Mouse (Mus musculus) hindbrain, embryonic 12.5 days (tissue): ENCODE measurements at regions not wholly inside any gene's neighbourhood (a gene's known extent, or its start where the extent isn't known, plus 50 kb on each side); places are given as distances from the start of the nearest gene placed in this dataset.

Source experiments
- ATAC-seq: fragments of 200-750 bp; cut with Nextera tagmentation; 2 replicates; pipeline ENCODE4 v1.8.0; 2017; ENCODE audit warnings: moderate TSS enrichment; ENCODE audit not compliant: low FRiP score
- H3K27ac ChIP-seq: fragments of 300-500 bp; sonication (generic); 2 replicates; pipeline ENCODE4 v1.5.1; 2016; ENCODE audit warnings: mild to moderate bottlenecking
- H3K27me3 ChIP-seq: fragments of 300-500 bp; sonication (generic); 2 replicates; pipeline ENCODE4 v1.6.1; 2016; ENCODE audit warnings: mild to moderate bottlenecking
- H3K36me3 ChIP-seq: fragments of 300-500 bp; sonication (generic); 2 replicates; pipeline ENCODE4 v1.6.1; 2016; ENCODE audit warnings: mild to moderate bottlenecking
- H3K4me1 ChIP-seq: fragments of 300-500 bp; sonication (generic); 2 replicates; pipeline ENCODE4 v1.6.1; 2016
- H3K4me2 ChIP-seq: fragments of 300-500 bp; sonication (generic); replicated peaks from 2 replicates; pipeline ENCODE4 v1.6.1; 2016; ENCODE audit warnings: mild to moderate bottlenecking
- H3K4me3 ChIP-seq: fragments of 300-500 bp; sonication (generic); 2 replicates; pipeline ENCODE4 v1.5.1; 2016; ENCODE audit warnings: mild to moderate bottlenecking
- H3K9ac ChIP-seq: fragments of 300-500 bp; sonication (generic); 2 replicates; pipeline ENCODE4 v1.6.1; 2016; ENCODE audit warnings: mild to moderate bottlenecking, moderate library complexity
- H3K9me3 ChIP-seq: fragments of 300-500 bp; sonication (generic); replicated peaks from 2 replicates; pipeline ENCODE4 v1.6.1; 2016; ENCODE audit warnings: mild to moderate bottlenecking
- WGBS: fragments of 180-500 bp; shearing (Covaris S2); methylation state at CpG from one replicate; pipeline ENCODE4 v1.1.7; 2016; 5-methylcytosine and 5-hydroxymethylcytosine counted together

DNA sequence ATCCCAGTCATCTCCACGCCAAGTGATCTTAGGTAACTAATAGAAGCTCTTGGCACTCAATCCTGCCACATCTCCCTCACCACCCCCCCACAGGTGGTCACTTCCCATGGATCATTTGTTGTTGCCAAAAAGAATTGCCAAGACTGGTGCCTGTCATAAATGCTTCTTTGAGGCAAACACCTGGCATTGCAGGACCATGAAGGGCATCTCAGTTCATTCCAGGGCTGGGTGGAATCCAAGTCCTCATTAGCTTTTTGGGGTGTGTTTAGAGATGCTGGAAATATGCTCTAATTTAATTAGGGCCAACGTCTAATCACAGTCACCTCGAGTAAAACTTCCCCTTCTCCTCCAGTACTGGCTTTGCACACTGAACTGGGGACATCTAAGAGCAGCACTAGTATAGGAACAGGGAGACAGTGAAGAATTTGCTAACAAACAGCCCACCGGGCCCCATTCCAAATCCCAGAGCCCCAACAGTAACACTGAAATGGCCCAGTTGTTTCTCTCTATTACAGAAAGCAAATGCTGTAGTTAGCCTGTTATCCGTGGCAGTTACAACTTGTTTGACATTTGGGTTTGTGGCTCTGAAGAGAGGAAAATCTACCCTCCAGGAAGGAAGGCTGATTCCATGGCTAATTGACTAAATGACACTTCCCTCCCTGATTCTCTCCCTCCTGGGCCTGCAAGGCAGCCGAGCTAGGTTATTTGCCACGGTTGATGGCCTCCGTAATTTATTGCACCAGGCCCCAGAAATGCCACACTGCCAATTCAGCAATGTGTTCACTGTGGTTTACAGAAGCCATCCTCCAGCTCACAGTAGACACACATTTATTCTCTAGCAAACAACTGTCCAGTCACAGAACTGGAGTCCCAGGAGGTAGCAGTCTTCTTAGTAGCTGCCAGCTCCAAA is 164.2 kb upstream of the Bdnf start:
- H3K4me2 ChIP-seq: no peak overlapping the region
- peak; percentile 84 for ATAC-seq
- peak overlapping the region; percentile 19; the same call in 1 of the 2 replicates for H3K27ac ChIP-seq
- H3K9ac ChIP-seq: no peak overlapping the region
- H3K4me1 ChIP-seq: peaks cover 8% of the 10 kb centered on the region; the same call in 1 of the 2 replicates
- no peaks in the 10 kb centered on the region for H3K36me3 ChIP-seq
- H3K27me3 ChIP-seq: no peaks in the 10 kb centered on the region
- 55% methylated on average over 8 of the region's 8 CpGs for WGBS
- no peaks in the 10 kb centered on the region for H3K9me3 ChIP-seq
- H3K4me3 ChIP-seq: no peak overlapping the region

GRCm38 (mm10) chr2:109511142-109511541 is 163.4 kb upstream of the Bdnf start:
- no peak for ATAC-seq
- no peaks in the 10 kb centered on the region for H3K9me3 ChIP-seq
- H3K27me3 ChIP-seq: no peaks in the 10 kb centered on the region
- no peak overlapping the region for H3K4me3 ChIP-seq
- peaks cover 8% of the 10 kb centered on the region; the same call in 1 of the 2 replicates for H3K4me1 ChIP-seq
- H3K36me3 ChIP-seq: no peaks in the 10 kb centered on the region
- WGBS: 83% methylated on average over 4 of the region's 4 CpGs
- H3K9ac ChIP-seq: no peak overlapping the region
- H3K27ac ChIP-seq: no peak overlapping the region
- no peak overlapping the region for H3K4me2 ChIP-seq

DNA sequence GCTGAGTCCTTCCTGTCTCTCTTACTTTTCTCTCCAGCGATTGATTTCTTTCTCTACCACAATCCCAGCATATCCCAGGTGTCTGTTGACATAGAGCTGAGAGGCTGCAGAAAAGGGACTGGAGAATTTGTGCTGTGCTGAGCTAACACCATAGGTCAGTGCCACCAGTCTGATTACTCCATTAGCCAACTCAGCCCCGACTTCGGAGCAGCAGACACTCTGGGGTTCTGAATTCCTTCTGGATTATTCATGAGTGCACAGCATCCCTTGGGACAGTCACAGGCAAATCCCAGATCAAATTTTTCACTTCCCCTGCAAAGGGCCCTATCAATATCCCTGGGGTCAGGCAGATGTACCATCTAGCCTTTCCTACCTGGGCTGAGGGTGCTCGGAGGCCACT is 155.2 kb upstream of the Bdnf start:
- Histone ChIP-seq H3K4me1 (no peaks in the 10 kb centered on the region), H3K9me3 (no peaks in the 10 kb centered on the region), H3K27ac (no peak overlapping the region), H3K9ac (no peak overlapping the region), H3K4me2 (no peak overlapping the region), H3K36me3 (no peaks in the 10 kb centered on the region), H3K27me3 (no peaks in the 10 kb centered on the region), H3K4me3 (no peak overlapping the region)
- ATAC-seq: no peak
- 75% methylated on average over 4 of the region's 4 CpGs for WGBS

DNA sequence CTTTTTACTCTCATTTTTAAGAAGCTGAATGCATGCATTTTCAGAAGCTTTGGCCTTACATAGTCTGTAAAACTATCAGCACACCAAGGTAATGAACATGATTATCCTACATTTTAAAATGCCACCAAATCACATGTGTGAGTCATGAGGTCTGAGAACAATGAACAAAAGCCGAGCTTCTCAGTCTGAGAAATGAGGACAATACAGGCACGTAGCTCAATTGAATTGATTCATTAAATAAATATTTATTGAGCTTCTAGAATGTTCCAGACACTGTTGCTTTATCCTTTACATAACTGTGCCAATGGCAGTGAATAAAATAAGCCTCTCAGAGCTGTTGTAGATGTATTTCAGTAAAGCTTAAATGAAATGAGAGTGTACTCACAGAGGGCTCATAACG is 154.0 kb upstream of the Bdnf start:
- H3K27me3 ChIP-seq: no peaks in the 10 kb centered on the region
- ATAC-seq: no peak
- 76% methylated on average over 3 of the region's 3 CpGs for WGBS

GRCm38 (mm10) chr2:109539519-109539918 is 135.0 kb upstream of the Bdnf start:
- H3K4me2 ChIP-seq: no peak overlapping the region
- no peak for ATAC-seq
- no peak overlapping the region for H3K9ac ChIP-seq
- no peak overlapping the region for H3K4me3 ChIP-seq
- WGBS: 61% methylated on average over 1 of the region's 1 CpGs
- H3K36me3 ChIP-seq: no peaks in the 10 kb centered on the region
- no peak overlapping the region for H3K27ac ChIP-seq
- no peaks in the 10 kb centered on the region for H3K9me3 ChIP-seq
- H3K4me1 ChIP-seq: no peaks in the 10 kb centered on the region
- H3K27me3 ChIP-seq: no peaks in the 10 kb centered on the region

More for the DNA sequence above, 154.0 kb upstream of the Bdnf start:
- Histone ChIP-seq H3K4me2 (no peak overlapping the region), H3K4me1 (no peaks in the 10 kb centered on the region), H3K36me3 (no peaks in the 10 kb centered on the region), H3K9ac (no peak overlapping the region), H3K4me3 (no peak overlapping the region), H3K9me3 (no peaks in the 10 kb centered on the region), H3K27ac (no peak overlapping the region)

DNA sequence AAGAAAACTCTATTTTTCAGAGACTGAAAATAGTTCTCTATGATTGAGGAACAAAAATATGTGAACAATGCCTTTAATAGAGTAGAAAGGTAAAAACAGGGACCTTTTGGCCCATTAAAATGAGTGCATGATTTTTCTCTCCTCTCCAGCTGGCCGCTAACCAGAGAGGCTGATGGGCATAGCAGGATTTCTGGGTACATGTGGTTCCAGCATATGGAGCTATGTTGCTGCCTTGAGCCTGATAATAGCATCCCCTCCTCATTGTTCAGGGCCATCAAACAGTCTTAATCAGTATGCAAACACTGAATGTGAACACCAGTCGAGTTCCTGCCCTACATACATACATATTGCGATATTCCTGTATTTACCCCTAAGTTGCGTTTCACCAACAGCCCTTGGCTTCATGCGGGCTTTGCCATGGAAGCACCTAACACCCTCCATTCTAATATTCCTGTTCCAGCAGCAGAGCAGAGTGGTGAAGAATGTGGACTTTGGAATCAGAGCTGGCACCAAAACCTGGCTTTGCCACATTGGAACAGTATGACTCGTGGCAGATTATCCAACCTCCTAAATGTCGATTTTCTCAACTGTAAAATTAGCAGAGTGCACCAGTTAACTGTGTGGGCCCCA is 127.9 kb upstream of the Bdnf start:
- no peak for ATAC-seq
- H3K27me3 ChIP-seq: no peaks in the 10 kb centered on the region
- WGBS: 90% methylated on average over 7 of the region's 7 CpGs
- no peak overlapping the region for H3K27ac ChIP-seq
- no peak overlapping the region for H3K4me3 ChIP-seq
- H3K36me3 ChIP-seq: no peaks in the 10 kb centered on the region
- no peaks in the 10 kb centered on the region for H3K4me1 ChIP-seq
- no peak overlapping the region for H3K4me2 ChIP-seq
- H3K9ac ChIP-seq: no peak overlapping the region
- H3K9me3 ChIP-seq: no peaks in the 10 kb centered on the region

- Histone ChIP-seq H3K36me3 (no peaks in the 10 kb centered on the region), H3K27me3 (no peaks in the 10 kb centered on the region), H3K9ac (no peak overlapping the region), H3K27ac (no peak overlapping the region), H3K4me1 (no peaks in the 10 kb centered on the region), H3K4me3 (no peak overlapping the region), H3K4me2 (no peak overlapping the region), H3K9me3 (no peaks in the 10 kb centered on the region)
- 82% methylated on average over 6 of the region's 6 CpGs for WGBS
- no peak for ATAC-seq
Observed at GRCm38 (mm10) chr2:109554644-109555043, 119.9 kb upstream of the Bdnf start.

DNA sequence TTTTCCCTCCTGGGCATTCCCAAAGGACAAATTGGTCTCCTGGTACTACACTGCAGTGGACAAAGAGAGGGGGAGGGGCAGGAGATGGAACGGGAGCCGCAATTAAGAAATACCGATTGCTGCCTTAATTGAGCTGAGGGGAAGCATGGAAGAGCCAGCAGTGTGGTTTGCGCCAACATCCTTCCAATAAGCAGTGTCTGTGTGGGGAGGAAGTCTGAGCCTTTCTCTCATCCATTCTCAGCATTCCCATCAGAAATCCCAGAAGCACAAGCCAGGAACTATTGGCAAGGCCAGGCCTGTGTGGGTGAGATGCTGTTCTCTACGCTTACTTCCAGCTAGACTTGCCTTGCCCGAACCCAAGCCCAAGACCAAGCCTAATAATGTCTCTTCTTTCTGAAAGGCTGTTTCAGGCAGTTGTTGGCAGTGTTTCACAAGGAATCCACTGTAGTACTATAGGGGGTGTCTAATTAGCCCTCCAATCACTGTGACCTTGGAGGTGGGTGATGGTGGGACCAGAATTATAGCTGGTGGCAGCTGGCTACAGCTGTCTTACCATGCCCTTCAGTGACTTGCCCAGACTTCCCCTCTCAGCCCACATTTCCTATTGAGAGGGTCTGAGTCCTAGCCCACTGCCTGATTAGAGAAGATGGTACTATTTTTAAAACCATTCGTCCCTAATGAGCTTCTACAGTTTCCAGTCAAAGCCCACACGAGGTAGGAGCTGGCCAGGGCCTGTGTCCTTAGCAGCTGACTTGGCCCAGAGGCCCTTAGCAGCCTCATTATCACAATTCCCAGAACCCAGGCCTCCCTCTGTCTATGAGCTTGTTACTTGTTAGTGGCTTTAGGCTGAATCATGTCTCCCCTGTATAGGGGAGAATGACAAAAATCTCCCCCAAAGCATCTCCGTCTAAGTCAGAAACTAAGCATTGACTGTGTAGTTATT is 115.1 kb upstream of the Bdnf start:
- no peak for ATAC-seq
- Histone ChIP-seq H3K4me3 (no peak overlapping the region), H3K36me3 (no peaks in the 10 kb centered on the region), H3K9me3 (no peaks in the 10 kb centered on the region), H3K9ac (no peak overlapping the region), H3K4me2 (no peak overlapping the region), H3K27me3 (no peaks in the 10 kb centered on the region), H3K4me1 (no peaks in the 10 kb centered on the region), H3K27ac (no peak overlapping the region)
- 84% methylated on average over 9 of the region's 9 CpGs for WGBS

GRCm38 (mm10) chr2:109562996-109563395 is 111.5 kb upstream of the Bdnf start:
- Histone ChIP-seq H3K4me3 (no peak overlapping the region), H3K27me3 (no peaks in the 10 kb centered on the region), H3K9ac (no peak overlapping the region), H3K4me1 (no peaks in the 10 kb centered on the region), H3K36me3 (no peaks in the 10 kb centered on the region), H3K4me2 (no peak overlapping the region), H3K9me3 (no peaks in the 10 kb centered on the region), H3K27ac (no peak overlapping the region)
- 91% methylated on average over 3 of the region's 3 CpGs for WGBS
- no peak for ATAC-seq

DNA sequence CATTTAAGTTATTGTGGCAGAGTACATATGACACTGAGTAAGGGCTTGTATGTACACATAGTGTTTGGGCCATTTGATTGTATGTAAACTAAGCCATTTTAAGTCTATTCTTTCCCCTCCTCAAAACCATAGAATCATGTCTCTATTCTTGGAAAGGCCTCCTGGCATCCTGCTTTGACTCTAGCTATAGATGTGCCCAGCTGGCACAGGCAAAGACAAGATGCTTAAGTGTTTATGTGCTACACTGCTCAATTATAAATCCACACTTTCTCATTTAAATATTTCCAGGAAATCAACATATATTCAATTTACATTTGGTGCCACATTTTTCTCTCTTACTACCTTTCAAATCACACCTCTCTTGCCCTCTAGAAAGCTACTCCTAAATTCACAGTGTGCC is 97.6 kb upstream of the Bdnf start:
- ATAC-seq: no peak
- peaks cover 5% of the 10 kb centered on the region; the same call in 1 of the 2 replicates for H3K4me1 ChIP-seq
- H3K9ac ChIP-seq: no peak overlapping the region
- no peak overlapping the region for H3K27ac ChIP-seq
- no peaks in the 10 kb centered on the region for H3K27me3 ChIP-seq
- no peaks in the 10 kb centered on the region for H3K9me3 ChIP-seq
- no peak overlapping the region for H3K4me2 ChIP-seq
- H3K36me3 ChIP-seq: no peaks in the 10 kb centered on the region
- no peak overlapping the region for H3K4me3 ChIP-seq

DNA sequence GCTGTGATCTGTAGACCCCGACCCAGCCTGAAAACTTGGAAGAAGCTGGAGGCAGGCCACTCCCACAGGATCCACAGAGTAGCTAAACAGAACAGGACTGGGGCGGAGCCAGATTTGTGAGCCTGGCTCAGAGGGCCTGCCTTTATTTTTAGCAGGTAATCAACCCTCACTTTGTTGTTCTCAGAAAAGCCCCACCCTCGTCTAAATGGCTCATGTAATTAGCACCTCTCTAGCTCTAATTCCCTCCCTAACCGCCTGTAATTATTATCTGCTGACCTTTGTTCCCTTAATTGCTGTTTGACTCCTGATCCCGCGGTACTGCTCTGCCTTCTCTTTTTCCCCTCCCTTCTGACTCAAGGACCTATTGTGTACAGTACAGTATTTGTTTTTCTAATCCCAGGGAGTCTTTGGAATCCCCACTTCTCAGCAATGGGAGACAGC is 95.6 kb upstream of the Bdnf start:
- Histone ChIP-seq H3K4me3 (no peak overlapping the region), H3K4me2 (peak overlapping the region; percentile 11; the same call in 1 of the 2 replicates), H3K36me3 (no peaks in the 10 kb centered on the region), H3K27me3 (no peaks in the 10 kb centered on the region), H3K27ac (no peak overlapping the region), H3K9ac (no peak overlapping the region; the same call in 1 of the 2 replicates), H3K9me3 (no peaks in the 10 kb centered on the region), H3K4me1 (peaks cover 5% of the 10 kb centered on the region; the same call in 1 of the 2 replicates)
- peak; percentile 69 for ATAC-seq
- WGBS: 10% methylated on average over 6 of the region's 6 CpGs
